Mouse (Mus musculus) hindbrain, embryonic 10.5 days (tissue): ENCODE data around the gene Txndc15. TPM values are rescaled to one million over a fixed set of nuclear protein-coding genes. Genes with fewer than 3 reads are reported as not detected.

Experiments
- DNase-seq: peaks from one replicate; pipeline ENCODE4 v3.0.0-alpha.2; 2017; ENCODE audit warnings: low spot score
- H3K27ac ChIP-seq: fragments of 300-500 bp; sonication (generic); 2 replicates; pipeline ENCODE4 v1.5.1; 2016; ENCODE audit warnings: mild to moderate bottlenecking, moderate library complexity
- H3K27me3 ChIP-seq: fragments of 300-500 bp; sonication (generic); 2 replicates; pipeline ENCODE4 v1.6.1; 2016; ENCODE audit warnings: mild to moderate bottlenecking; ENCODE audit not compliant: poor library complexity, insufficient read depth, severe bottlenecking
- H3K36me3 ChIP-seq: fragments of 300-500 bp; sonication (generic); 2 replicates; pipeline ENCODE4 v1.6.1; 2016; ENCODE audit warnings: mild to moderate bottlenecking, moderate library complexity
- H3K4me1 ChIP-seq: fragments of 300-500 bp; sonication (generic); replicated peaks from 2 replicates; pipeline ENCODE4 v1.6.1; 2016; ENCODE audit warnings: mild to moderate bottlenecking
- H3K4me3 ChIP-seq: fragments of 300-500 bp; sonication (generic); 2 replicates; pipeline ENCODE4 v1.5.1; 2016; ENCODE audit warnings: mild to moderate bottlenecking, moderate library complexity
- H3K9me3 ChIP-seq: fragments of 300-500 bp; sonication (generic); 2 replicates; pipeline ENCODE4 v1.6.1; 2016; ENCODE audit warnings: mild to moderate bottlenecking, moderate library complexity
- WGBS: fragments of 180-500 bp; shearing (Covaris S2); methylation state at CpG from one replicate; pipeline ENCODE4 v1.1.7; 2016; 5-methylcytosine and 5-hydroxymethylcytosine counted together
- polyA plus RNA-seq: library from polyadenylated mRNA; unstranded; fragments of >200 nt; fragmentation: Nextera tagmentation; extraction: Ambion mirVana; gene quantifications from 2 replicates; pipeline ENCODE4 v1.2.1, GENCODE M21; 2016

The Txndc15 gene
- polyA plus RNA-seq, 1 experiment from 2014 or later: 84.9 TPM

DNA sequence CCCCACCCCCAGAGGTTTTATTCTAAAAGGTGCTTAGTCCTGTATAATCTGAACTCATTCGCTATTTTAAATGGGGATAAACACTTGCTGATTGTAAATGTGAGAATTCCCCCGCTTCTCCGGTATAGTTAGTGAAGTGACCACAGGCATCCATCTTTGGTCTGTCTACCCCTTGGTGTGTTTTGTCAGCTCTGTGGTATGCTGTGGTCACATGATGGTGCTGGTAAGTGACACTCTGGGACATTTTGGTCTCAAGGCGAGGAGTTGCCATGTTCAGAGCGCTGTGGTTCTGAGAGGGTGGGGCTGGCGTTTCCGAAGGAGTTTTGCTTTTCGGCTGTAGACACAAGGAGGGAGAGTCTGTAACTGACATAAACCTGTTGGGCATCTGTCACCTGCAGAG is 23.4 kb downstream of the Txndc15 start:
- Histone ChIP-seq H3K27ac (no peak overlapping the region), H3K27me3 (no peaks in the 10 kb centered on the region), H3K9me3 (no peaks in the 10 kb centered on the region), H3K4me1 (0 out of 2 replicates have a peak, but pooled peaks cover 3% of the 10 kb centered on the region), H3K4me3 (no peak overlapping the region), H3K36me3 (no peaks in the 10 kb centered on the region)
- 92% methylated on average over 8 of the region's 8 CpGs for WGBS
- DNase-seq: no peak

GRCm38 (mm10) chr13:55742306-55742705 is 27.9 kb downstream of the Txndc15 start:
- DNase-seq: no peak
- 0 out of 2 replicates have a peak, but pooled peaks cover 3% of the 10 kb centered on the region for H3K4me1 ChIP-seq
- H3K27ac ChIP-seq: no peak overlapping the region
- WGBS: 67% methylated on average over 8 of the region's 8 CpGs
- H3K4me3 ChIP-seq: no peak overlapping the region
- no peaks in the 10 kb centered on the region for H3K27me3 ChIP-seq
- no peaks in the 10 kb centered on the region for H3K36me3 ChIP-seq
- H3K9me3 ChIP-seq: 0 out of 2 replicates have a peak, but pooled peaks cover 3% of the 10 kb centered on the region

DNA sequence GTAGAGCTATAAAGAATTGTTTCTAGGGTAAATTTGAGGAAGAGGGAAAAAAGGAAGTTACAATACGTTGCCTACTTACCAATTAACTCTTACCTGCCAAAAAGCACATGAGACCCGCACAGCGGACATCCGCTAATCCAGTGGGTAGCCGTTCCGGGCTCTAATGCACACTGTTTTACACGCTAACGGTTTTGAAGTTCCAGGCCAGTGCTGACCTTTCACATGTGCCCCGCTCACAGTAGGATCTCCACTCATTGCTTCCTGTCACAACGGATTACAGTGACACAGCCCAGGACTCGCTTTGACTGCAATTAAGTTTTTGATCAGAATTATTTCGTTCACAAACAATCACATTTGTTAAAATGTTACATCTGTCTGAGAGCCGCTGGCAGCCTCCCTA is 39.9 kb downstream of the Txndc15 start:
- Histone ChIP-seq H3K9me3 (no peaks in the 10 kb centered on the region), H3K36me3 (no peaks in the 10 kb centered on the region), H3K4me1 (peaks cover 10% of the 10 kb centered on the region), H3K27ac (no peak overlapping the region), H3K4me3 (no peak overlapping the region), H3K27me3 (no peaks in the 10 kb centered on the region)
- 85% methylated on average over 13 of the region's 13 CpGs for WGBS
- DNase-seq: no peak

- WGBS: 47% methylated on average over 8 of the region's 8 CpGs
- no peak overlapping the region for H3K4me3 ChIP-seq
- H3K27ac ChIP-seq: peak overlapping the region; percentile 36
- H3K9me3 ChIP-seq: no peaks in the 10 kb centered on the region
- H3K4me1 ChIP-seq: peaks cover 17% of the 10 kb centered on the region
- no peak for DNase-seq
- no peaks in the 10 kb centered on the region for H3K27me3 ChIP-seq
- H3K36me3 ChIP-seq: no peaks in the 10 kb centered on the region
Observed at GRCm38 (mm10) chr13:55756789-55757188, 42.3 kb downstream of the Txndc15 start.

DNA sequence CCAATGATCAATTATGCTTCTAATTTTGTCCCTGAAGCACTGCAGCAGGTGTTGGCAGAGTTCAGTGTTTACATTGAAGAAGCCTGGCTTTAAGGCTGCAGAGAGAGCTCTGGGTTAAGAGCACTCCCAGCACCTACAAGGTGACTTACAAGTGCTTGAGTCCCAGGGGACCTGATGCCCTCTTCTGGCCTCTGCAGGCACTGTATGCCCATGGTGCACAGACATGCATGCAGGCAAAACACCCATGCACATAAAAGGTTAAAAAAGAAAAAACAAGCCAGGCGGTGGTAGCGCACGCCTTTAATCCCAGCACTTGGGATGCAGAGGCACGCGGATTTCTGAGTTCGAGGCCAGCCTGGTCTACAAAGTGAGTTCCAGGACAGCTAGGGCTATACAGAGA is 43.2 kb downstream of the Txndc15 start:
- Histone ChIP-seq H3K4me1 (peaks cover 17% of the 10 kb centered on the region), H3K27ac (no peak overlapping the region), H3K9me3 (no peaks in the 10 kb centered on the region), H3K4me3 (no peak overlapping the region), H3K27me3 (no peaks in the 10 kb centered on the region), H3K36me3 (no peaks in the 10 kb centered on the region)
- DNase-seq: no peak
- WGBS: 83% methylated on average over 6 of the region's 6 CpGs

DNA sequence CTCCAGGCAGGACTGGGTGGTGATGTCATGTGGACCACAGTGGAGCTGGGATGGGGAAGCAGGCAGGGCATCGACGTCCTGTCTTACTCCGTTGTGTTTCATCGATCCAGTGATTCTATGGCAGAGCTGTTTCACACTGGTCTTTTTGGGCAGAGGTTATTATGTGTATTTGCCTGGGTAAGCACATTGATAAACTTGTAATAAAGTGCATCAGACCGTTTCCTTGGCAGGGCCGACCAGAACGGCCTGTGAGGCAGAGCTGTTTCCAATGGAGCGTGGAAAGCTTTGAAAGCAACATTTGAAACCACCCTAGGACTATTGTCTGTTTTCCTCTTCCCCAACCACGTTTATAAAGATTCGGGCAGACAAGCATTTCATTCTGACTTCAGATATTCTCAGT is 46.1 kb downstream of the Txndc15 start:
- no peak for DNase-seq
- H3K27ac ChIP-seq: no peak overlapping the region
- WGBS: 49% methylated on average over 10 of the region's 10 CpGs
- H3K36me3 ChIP-seq: no peaks in the 10 kb centered on the region
- peaks cover 17% of the 10 kb centered on the region for H3K4me1 ChIP-seq
- no peaks in the 10 kb centered on the region for H3K27me3 ChIP-seq
- no peaks in the 10 kb centered on the region for H3K9me3 ChIP-seq
- H3K4me3 ChIP-seq: no peak overlapping the region

- WGBS: 82% methylated on average over 10 of the region's 10 CpGs
- Histone ChIP-seq H3K9me3 (no peaks in the 10 kb centered on the region), H3K36me3 (no peaks in the 10 kb centered on the region), H3K27ac (no peak overlapping the region), H3K27me3 (no peaks in the 10 kb centered on the region), H3K4me3 (no peak overlapping the region), H3K4me1 (peaks cover 15% of the 10 kb centered on the region)
- DNase-seq: no peak
Observed at GRCm38 (mm10) chr13:55761486-55761885, 47.0 kb downstream of the Txndc15 start.

- no peak overlapping the region for H3K27ac ChIP-seq
- 86% methylated on average over 7 of the region's 7 CpGs for WGBS
- H3K27me3 ChIP-seq: no peaks in the 10 kb centered on the region
- H3K9me3 ChIP-seq: no peaks in the 10 kb centered on the region
- H3K4me3 ChIP-seq: no peak overlapping the region
- DNase-seq: no peak
- H3K4me1 ChIP-seq: 0 out of 2 replicates have a peak, but pooled peaks cover 7% of the 10 kb centered on the region
- no peaks in the 10 kb centered on the region for H3K36me3 ChIP-seq
Observed at GRCm38 (mm10) chr13:55774352-55774751, 59.9 kb downstream of the Txndc15 start.

DNA sequence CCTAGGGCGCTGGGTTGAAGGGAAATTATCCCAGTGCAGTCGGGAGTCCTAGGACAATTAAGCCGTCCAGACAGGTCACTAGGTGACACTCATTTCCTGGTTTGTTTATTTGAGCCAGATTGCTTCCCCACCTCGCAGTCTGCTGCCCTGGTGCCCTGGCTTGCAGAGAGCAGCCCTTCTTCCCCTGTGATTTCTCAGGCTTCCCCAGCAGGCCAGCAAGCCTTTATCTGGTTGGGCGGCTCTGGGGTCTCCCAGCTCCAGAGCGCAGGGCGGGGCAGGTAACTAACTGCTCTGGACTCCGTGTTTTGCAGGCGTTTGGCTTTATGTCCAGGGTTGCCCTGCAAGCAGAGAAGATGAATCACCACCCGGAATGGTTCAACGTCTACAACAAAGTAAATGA is 60.6 kb downstream of the Txndc15 start:
- H3K36me3 ChIP-seq: no peaks in the 10 kb centered on the region
- H3K27me3 ChIP-seq: no peaks in the 10 kb centered on the region
- H3K4me1 ChIP-seq: 0 out of 2 replicates have a peak, but pooled peaks cover 7% of the 10 kb centered on the region
- no peak overlapping the region for H3K4me3 ChIP-seq
- 67% methylated on average over 11 of the region's 11 CpGs for WGBS
- H3K27ac ChIP-seq: no peak overlapping the region
- DNase-seq: no peak
- no peaks in the 10 kb centered on the region for H3K9me3 ChIP-seq

Other genes with a start within 250 kb of the Txndc15 start
- 420 and 518 TPM in 2 replicates for gene Dbn1, start 226.5 kb upstream of the Txndc15 start, polyA plus RNA-seq
- gene Pdlim7, start 201.0 kb upstream of the Txndc15 start, polyA plus RNA-seq: 194 and 221 TPM in 2 replicates
- 3.5 and 3.9 TPM in 2 replicates for gene Dok3, start 185.4 kb upstream of the Txndc15 start, polyA plus RNA-seq
- 85.2 and 88.2 TPM in 2 replicates for gene Ddx41, start 178.0 kb upstream of the Txndc15 start, polyA plus RNA-seq
- 63.7 and 64.3 TPM in 2 replicates for gene Fam193b, start 143.5 kb upstream of the Txndc15 start, polyA plus RNA-seq
- 102 and 112 TPM in 2 replicates for gene Tmed9, start 140.9 kb upstream of the Txndc15 start, polyA plus RNA-seq
- gene B4galt7, start 114.8 kb upstream of the Txndc15 start, polyA plus RNA-seq: 32.2 and 39.9 TPM in 2 replicates
- 55.0 and 60.9 TPM in 2 replicates for gene Caml, start 91.6 kb upstream of the Txndc15 start, polyA plus RNA-seq
- 27.1 and 38.2 TPM in 2 replicates for gene Ddx46, start 79.6 kb upstream of the Txndc15 start, polyA plus RNA-seq
- gene B230219D22Rik, start 21.5 kb upstream of the Txndc15 start, polyA plus RNA-seq: 42.2 and 50.0 TPM in 2 replicates
- 30.4 and 34.3 TPM in 2 replicates for gene Pcbd2, start 12.7 kb downstream of the Txndc15 start, polyA plus RNA-seq
- gene Catsper3, start 69.9 kb downstream of the Txndc15 start, polyA plus RNA-seq: not detected in 2 replicates
- 0.47 and 0.80 TPM in 2 replicates for gene Pitx1, start 121.5 kb downstream of the Txndc15 start, polyA plus RNA-seq